ENCODE assay signal across 8 mouse cellular contexts in genomic region chr19:4989013-4989412, GRCm38 (mm10). TPM values are rescaled to one million over a fixed set of nuclear protein-coding genes. Genes with fewer than 3 reads are reported as not detected.
DNase-seq lines count a peak whose midpoint lies in the region; ATAC-seq and TF ChIP-seq lines count a peak whose summit lies in the region.

No protein-coding gene starts in this region.

- WGBS in kidney, embryonic 14.5 days, result 2% methylated on average over 13 of the region's 13 CpGs
- 4% methylated on average over 13 of the region's 13 CpGs for WGBS in liver, postnatal 0 days (ENCODE audit: insufficient replicate concordance)
- WGBS in neural tube, embryonic 12.5 days, result 3% methylated on average over 13 of the region's 13 CpGs

- 0 out of 2 replicates have a peak, but pooled peaks cover 3% of the 10 kb centered on the region for H3K4me1 ChIP-seq in kidney, embryonic 14.5 days (ENCODE audit: control insufficient read depth, insufficient read depth, low read length)
- no peaks in the 10 kb centered on the region for H3K4me1 ChIP-seq in liver, postnatal 0 days (ENCODE audit: insufficient read depth)
- peaks cover 8% of the 10 kb centered on the region for H3K4me1 ChIP-seq in neural tube, embryonic 12.5 days

- peaks cover 61% of the 10 kb centered on the region for H3K27me3 ChIP-seq in kidney, embryonic 14.5 days (ENCODE audit: control insufficient read depth, insufficient read depth, low read length)
- H3K27me3 ChIP-seq in liver, postnatal 0 days (ENCODE audit: insufficient read depth, low read length), result peaks cover 49% of the 10 kb centered on the region
- H3K27me3 ChIP-seq in neural tube, embryonic 12.5 days (replicated peaks), result peaks cover 93% of the 10 kb centered on the region

- H3K27ac ChIP-seq in kidney, embryonic 14.5 days (ENCODE audit: low read depth, low read length), result no peak overlapping the region
- H3K27ac ChIP-seq in liver, postnatal 0 days (ENCODE audit: low read depth), result no peak overlapping the region
- no peak overlapping the region for H3K27ac ChIP-seq in neural tube, embryonic 12.5 days

- no peak for TF ChIP-seq EP300 in liver, postnatal 0 days (IDR thresholded peaks at IDR 0.05; ENCODE audit: low read depth)

- no peaks in the 10 kb centered on the region for H3K9me3 ChIP-seq in kidney, embryonic 14.5 days (ENCODE audit: control insufficient read depth, low read length)
- no peaks in the 10 kb centered on the region for H3K9me3 ChIP-seq in liver, postnatal 0 days (ENCODE audit: low read length)
- H3K9me3 ChIP-seq in neural tube, embryonic 12.5 days, result no peaks in the 10 kb centered on the region

- DNase-seq in kidney, adult 11 months, result peak; percentile 69
- peak; percentile 46 for DNase-seq in cerebellum, adult 9-11 months
- DNase-seq in gastrocnemius, adult 8-10 months (ENCODE audit: low spot score in 2 of 2), result peak; percentile 71 to 76
- DNase-seq in kidney, adult 18-20 months, result peak; percentile 92
- peak; percentile 92 for DNase-seq in liver, postnatal 0 days
- DNase-seq in thymus, postnatal 10 days (ENCODE audit: low spot score in 2 of 2), result peak; percentile 73 to 96

- no peak overlapping the region for H3K4me3 ChIP-seq in kidney, embryonic 14.5 days (ENCODE audit: low read length)
- H3K4me3 ChIP-seq in liver, postnatal 0 days (ENCODE audit: low read depth, low read length), result no peak overlapping the region
- H3K4me3 ChIP-seq in neural tube, embryonic 12.5 days, result peak overlapping the region; percentile 38; the same call in 1 of the 2 replicates

- TF ChIP-seq CTCF in liver, postnatal 0 days (IDR thresholded peaks at IDR 0.05; ENCODE audit: low read depth), result no peak

- H3K9ac ChIP-seq in kidney, embryonic 14.5 days (ENCODE audit: low read depth, low read length), result no peak overlapping the region
- H3K9ac ChIP-seq in liver, postnatal 0 days (replicated peaks), result no peak overlapping the region
- no peak overlapping the region for H3K9ac ChIP-seq in neural tube, embryonic 12.5 days

- no peak overlapping the region for H3K4me2 ChIP-seq in kidney, embryonic 14.5 days (replicated peaks; ENCODE audit: low read depth, low read length)
- H3K4me2 ChIP-seq in liver, postnatal 0 days (ENCODE audit: low read depth, low read length), result no peak overlapping the region
- H3K4me2 ChIP-seq in neural tube, embryonic 12.5 days (replicated peaks), result peak overlapping the region; percentile 60

- no peaks in the 10 kb centered on the region for H3K36me3 ChIP-seq in kidney, embryonic 14.5 days (ENCODE audit: control insufficient read depth, insufficient read depth, low read length)
- no peaks in the 10 kb centered on the region for H3K36me3 ChIP-seq in liver, postnatal 0 days (replicated peaks; ENCODE audit: insufficient read depth, low read length)
- no peaks in the 10 kb centered on the region for H3K36me3 ChIP-seq in neural tube, embryonic 12.5 days

- no peak; the same call in 1 of the 2 replicates for ATAC-seq in kidney, embryonic 14.5 days (ENCODE audit: low FRiP score, low TSS enrichment)
- peak; percentile 84 for ATAC-seq in liver, postnatal 0 days
- ATAC-seq in neural tube, embryonic 12.5 days (ENCODE audit: low FRiP score, low read depth), result no peak

RNA-seq across cellular contexts. Expression of gene Npas4, which starts 1.1 kb away (rescaled TPM):
- polyA plus RNA-seq in kidney, embryonic 14.5 days (2014; fragmentation: Nextera tagmentation; extraction: Ambion mirVana), result not detected in 2 replicates
- total RNA-seq in gastrocnemius, adult 8-10 months (2022), result under 1 TPM in 1 of 4 experiments, not detected in 3; 0.11 TPM
- polyA plus RNA-seq in liver, postnatal 0 days (2015; fragmentation: Nextera tagmentation; extraction: Ambion mirVana), result not detected in 2 replicates
- 0.06 and 0.08 TPM in 2 replicates for polyA plus RNA-seq in neural tube, embryonic 12.5 days (2016; fragmentation: Nextera tagmentation; extraction: Ambion mirVana)

RNA-seq across cellular contexts. Expression of gene Mrpl11, which starts 27.1 kb away (rescaled TPM):
- 137 and 178 TPM in 2 replicates for polyA plus RNA-seq in kidney, embryonic 14.5 days (2014; fragmentation: Nextera tagmentation; extraction: Ambion mirVana)
- total RNA-seq in gastrocnemius, adult 8-10 months (2022), result 10 to 100 TPM; 56.3 to 63.7 (median 60.7) TPM
- 45.4 and 48.9 TPM in 2 replicates for polyA plus RNA-seq in liver, postnatal 0 days (2015; fragmentation: Nextera tagmentation; extraction: Ambion mirVana)
- 126 and 132 TPM in 2 replicates for polyA plus RNA-seq in neural tube, embryonic 12.5 days (2016; fragmentation: Nextera tagmentation; extraction: Ambion mirVana)

RNA-seq across cellular contexts. Expression of gene Slc29a2, which starts 34.6 kb away (rescaled TPM):
- 3.5 and 7.9 TPM in 2 replicates for polyA plus RNA-seq in kidney, embryonic 14.5 days (2014; fragmentation: Nextera tagmentation; extraction: Ambion mirVana)
- total RNA-seq in gastrocnemius, adult 8-10 months (2022), result 1 to 10 TPM; 4.0 to 6.1 (median 4.3) TPM
- 0.87 and 1.0 TPM in 2 replicates for polyA plus RNA-seq in liver, postnatal 0 days (2015; fragmentation: Nextera tagmentation; extraction: Ambion mirVana)
- 6.1 and 6.2 TPM in 2 replicates for polyA plus RNA-seq in neural tube, embryonic 12.5 days (2016; fragmentation: Nextera tagmentation; extraction: Ambion mirVana)

RNA-seq across cellular contexts. Expression of gene Peli3, which starts 46.1 kb away (rescaled TPM):
- polyA plus RNA-seq in kidney, embryonic 14.5 days (2014; fragmentation: Nextera tagmentation; extraction: Ambion mirVana), result 1.5 and 3.8 TPM in 2 replicates
- 1 to 10 TPM; 2.7 to 3.8 (median 3.3) TPM for total RNA-seq in gastrocnemius, adult 8-10 months (2022)
- polyA plus RNA-seq in liver, postnatal 0 days (2015; fragmentation: Nextera tagmentation; extraction: Ambion mirVana), result 0.26 and 0.28 TPM in 2 replicates
- 4.9 and 6.5 TPM in 2 replicates for polyA plus RNA-seq in neural tube, embryonic 12.5 days (2016; fragmentation: Nextera tagmentation; extraction: Ambion mirVana)

RNA-seq across cellular contexts. Expression of gene B4gat1, which starts 49.6 kb away (rescaled TPM):
- 35.7 and 44.8 TPM in 2 replicates for polyA plus RNA-seq in kidney, embryonic 14.5 days (2014; fragmentation: Nextera tagmentation; extraction: Ambion mirVana)
- total RNA-seq in gastrocnemius, adult 8-10 months (2022), result 10 to 100 TPM; 16.0 to 23.1 (median 19.5) TPM
- polyA plus RNA-seq in liver, postnatal 0 days (2015; fragmentation: Nextera tagmentation; extraction: Ambion mirVana), result 11.7 and 12.4 TPM in 2 replicates
- polyA plus RNA-seq in neural tube, embryonic 12.5 days (2016; fragmentation: Nextera tagmentation; extraction: Ambion mirVana), result 48.2 and 50.0 TPM in 2 replicates
